Mouse (Mus musculus) MEL (cell line): ENCODE results near the gene Klhl3. TPM values are rescaled to one million over a fixed set of nuclear protein-coding genes. Genes with fewer than 3 reads are reported as not detected.

Experiments
- DNase-seq: peaks from one replicate; pipeline ENCODE4 v3.0.0; 2011; ENCODE audit warnings: low read depth, low spot score
- H3K27ac ChIP-seq: 2 replicates; pipeline ENCODE4 v1.5.1; 2012; ENCODE audit warnings: low read depth, mild to moderate bottlenecking, control low read depth, low read length, moderate library complexity; ENCODE audit not compliant: control insufficient read depth
- H3K27me3 ChIP-seq, 2 experiments: fragments of 150-350 bp in 1 of 2; sonication (generic) in 1 of 2; 2 replicates each; pipeline ENCODE4 v1.6.1; 2012; ENCODE audit warnings: low read length in 2 of 2, mild to moderate bottlenecking in 2 of 2, improper control_type of control experiment in 1 of 2, moderate library complexity in 1 of 2; ENCODE audit not compliant: insufficient read depth in 2 of 2, control insufficient read depth in 1 of 2
- H3K36me3 ChIP-seq, 2 experiments: 2 replicates each; pipeline ENCODE4 v1.6.1; 2012 to 2014; ENCODE audit warnings: low read length in 2 of 2, improper control_type of control experiment in 1 of 2, inconsistent platforms in 1 of 2, mild to moderate bottlenecking in 1 of 2; ENCODE audit not compliant: insufficient read depth in 2 of 2, control insufficient read depth in 1 of 2
- H3K4me1 ChIP-seq, 2 experiments: fragments of 150-350 bp in 1 of 2; sonication (generic) in 1 of 2; 2 replicates each; pipeline ENCODE4 v1.6.1; 2012; ENCODE audit warnings: low read length in 2 of 2, improper control_type of control experiment in 1 of 2, mild to moderate bottlenecking in 1 of 2; ENCODE audit not compliant: insufficient read depth in 2 of 2, control insufficient read depth in 1 of 2
- H3K4me3 ChIP-seq, 2 experiments: fragments of 150-350 bp in 1 of 2; sonication (generic) in 1 of 2; 2 replicates each; pipeline ENCODE4 v1.5.1; 2012; ENCODE audit warnings: low read depth in 2 of 2, low read length in 2 of 2, mild to moderate bottlenecking in 2 of 2, moderate library complexity in 2 of 2, control low read depth in 1 of 2, improper control_type of control experiment in 1 of 2; ENCODE audit not compliant: control insufficient read depth in 1 of 2, insufficient read depth in 1 of 2
- H3K79me2 ChIP-seq: 2 replicates; pipeline ENCODE4 v1.6.1; 2012; ENCODE audit warnings: mild to moderate bottlenecking, low read length, moderate library complexity; ENCODE audit not compliant: control insufficient read depth, poor library complexity, insufficient read depth
- H3K9ac ChIP-seq: 2 replicates; pipeline ENCODE4 v1.6.1; 2012; ENCODE audit warnings: low read depth, mild to moderate bottlenecking, control low read depth, low read length, moderate library complexity; ENCODE audit not compliant: control insufficient read depth, poor library complexity, severe bottlenecking
- H3K9me3 ChIP-seq: fragments of 150-350 bp; sonication (generic); replicated peaks from 2 replicates; pipeline ENCODE4 v1.6.1; 2012; ENCODE audit warnings: mild to moderate bottlenecking, low read length, improper control_type of control experiment, moderate library complexity; ENCODE audit not compliant: insufficient read depth
- CHD1 ChIP-seq: IDR thresholded peaks from 2 replicates; pipeline ENCODE4 v1.6.1; 2012; ENCODE audit warnings: low read depth, mild to moderate bottlenecking, inconsistent platforms, low read length, improper control_type of control experiment
- CTCF ChIP-seq, 3 experiments: IDR thresholded peaks in 2 of 3; conservative IDR thresholded peaks in 1 of 3; 2 replicates each; pipeline ENCODE4 v1.5.1; 2011 to 2012; ENCODE audit warnings: low read length in 3 of 3, low read depth in 2 of 3, mild to moderate bottlenecking in 2 of 3, improper control_type of control experiment in 1 of 3, inconsistent platforms in 1 of 3, mixed read lengths in 1 of 3, moderate library complexity in 1 of 3; ENCODE audit not compliant: control insufficient read depth in 1 of 3, insufficient read depth in 1 of 3, poor library complexity in 1 of 3, severe bottlenecking in 1 of 3
- E2F4 ChIP-seq: IDR thresholded peaks from 2 replicates; pipeline ENCODE4 v1.6.1; 2011; ENCODE audit warnings: low read depth, low read length, improper control_type of control experiment, borderline replicate concordance
- ELF1 ChIP-seq: IDR thresholded peaks from 2 replicates; pipeline ENCODE4 v1.6.1; 2014; ENCODE audit warnings: low read depth, mild to moderate bottlenecking, inconsistent platforms, low read length, improper control_type of control experiment, moderate library complexity
- GATA1 ChIP-seq: IDR thresholded peaks from 2 replicates; pipeline ENCODE4 v1.6.1; 2011; ENCODE audit warnings: low read depth, low read length, improper control_type of control experiment
- HCFC1 ChIP-seq: IDR thresholded peaks from 2 replicates; pipeline ENCODE4 v1.6.1; 2012; ENCODE audit warnings: low read depth, mild to moderate bottlenecking, inconsistent platforms, low read length, improper control_type of control experiment, moderate library complexity
- JUND ChIP-seq: IDR thresholded peaks from 2 replicates; pipeline ENCODE4 v1.6.1; 2011; ENCODE audit warnings: low read depth, mild to moderate bottlenecking, improper control_type of control experiment, low read length
- MXI1 ChIP-seq: IDR thresholded peaks from 2 replicates; pipeline ENCODE4 v1.6.1; 2011; ENCODE audit warnings: mild to moderate bottlenecking, low read depth, low read length, improper control_type of control experiment
- MYB ChIP-seq: IDR thresholded peaks from 2 replicates; pipeline ENCODE4 v1.6.1; 2011; ENCODE audit warnings: mild to moderate bottlenecking, low read depth, low read length, improper control_type of control experiment
- MYC ChIP-seq: IDR thresholded peaks from 2 replicates; pipeline ENCODE4 v1.6.1; 2011; ENCODE audit warnings: low read depth, mild to moderate bottlenecking, low read length, improper control_type of control experiment, moderate library complexity
- SMC3 ChIP-seq: IDR thresholded peaks from 2 replicates; pipeline ENCODE4 v1.6.1; 2011; ENCODE audit warnings: low read depth, low read length, improper control_type of control experiment
- TCF12 ChIP-seq: IDR thresholded peaks from 2 replicates; pipeline ENCODE4 v1.6.1; 2014; ENCODE audit warnings: low read depth, mild to moderate bottlenecking, inconsistent platforms, low read length, improper control_type of control experiment, moderate library complexity
- USF2 ChIP-seq, 2 experiments: IDR thresholded peaks; 2 replicates each; pipeline ENCODE4 v1.6.1; 2011 to 2012; ENCODE audit warnings: improper control_type of control experiment in 2 of 2, low read length in 2 of 2, borderline replicate concordance in 1 of 2, inconsistent platforms in 1 of 2, low read depth in 1 of 2, mild to moderate bottlenecking in 1 of 2; ENCODE audit not compliant: insufficient read depth in 1 of 2
- ZC3H11A ChIP-seq: IDR thresholded peaks from 2 replicates; pipeline ENCODE4 v1.6.1; 2012; ENCODE audit warnings: low read depth, mild to moderate bottlenecking, inconsistent platforms, low read length, improper control_type of control experiment
- ZKSCAN1 ChIP-seq: IDR thresholded peaks from 2 replicates; pipeline ENCODE4 v1.6.1; 2012; ENCODE audit warnings: low read depth, mild to moderate bottlenecking, inconsistent platforms, low read length, improper control_type of control experiment, moderate library complexity
- polyA plus RNA-seq, 2 experiments: library from polyadenylated mRNA; stranded (reverse) in 1 of 2; unstranded in 1 of 2; fragments of >175 nt in 1 of 2; fragments of >200 nt in 1 of 2; gene quantifications; 2 replicates each; pipeline versions ENCODE4 v1.2.1 to v1.2.4; 2012; ENCODE audit warnings: low replicate concordance in 2 of 2, low read depth in 1 of 2; ENCODE audit not compliant: insufficient read length in 2 of 2, insufficient read depth in 1 of 2, missing spikeins in 1 of 2
- total RNA-seq: library from RNA; depleted of rRNA; stranded (reverse); fragments of 300-350 nt; gene quantifications from 2 replicates; pipeline ENCODE4 v1.2.3, GENCODE M21; 2012

The Klhl3 gene
- total and polyA plus RNA-seq, 3 experiments: 0.01 TPM; not detected in 2

- peak; percentile 10 for DNase-seq
- H3K79me2 ChIP-seq: no peaks in the 10 kb centered on the region
- no peak overlapping the region for H3K9ac ChIP-seq
- no peaks in the 10 kb centered on the region for H3K36me3 ChIP-seq
- no peaks in the 10 kb centered on the region for H3K9me3 ChIP-seq
- H3K27me3 ChIP-seq: no peaks in the 10 kb centered on the region
- H3K27ac ChIP-seq: no peak overlapping the region
- no peaks in the 10 kb centered on the region for H3K4me1 ChIP-seq
- H3K4me3 ChIP-seq: no peak overlapping the region
- TF ChIP-seq SMC3 (0 out of 2 replicates have a peak, but pooled peaks have one; percentile 4), ZKSCAN1 (no peak), CTCF (IDR thresholded peaks at IDR 0.05 in 2 of 3, conservative IDR thresholded peaks at IDR 0.05 in 1 of 3; ENCODE audit: control insufficient read depth in 1 of 3, insufficient read depth in 1 of 3, low read depth in 2 of 3, low read length in 3 of 3, poor library complexity in 1 of 3, severe bottlenecking in 1 of 3) (peak; percentile 22 to 64 (median 45); a peak in 5 of 6 replicates)
These were observed 81.6 kb downstream of the Klhl3 start for GRCm38 (mm10) chr13:58031755-58032154.

GRCm38 (mm10) chr13:58027115-58027514 lies 86.3 kb downstream of the Klhl3 start:
- Histone ChIP-seq H3K79me2 (no peaks in the 10 kb centered on the region), H3K27me3 (no peaks in the 10 kb centered on the region), H3K4me3 (no peak overlapping the region), H3K27ac (no peak overlapping the region), H3K4me1 (no peaks in the 10 kb centered on the region), H3K9me3 (no peaks in the 10 kb centered on the region), H3K9ac (no peak overlapping the region)
- no peak for DNase-seq
- TF ChIP-seq ELF1 (no peak), TCF12 (no peak), GATA1 (no peak), E2F4 (no peak), ZC3H11A (no peak), CHD1 (no peak), JUND (no peak), HCFC1 (no peak), MYC (no peak), ZKSCAN1 (no peak), MXI1 (no peak), USF2 (IDR thresholded peaks at IDR 0.05; ENCODE audit: borderline replicate concordance in 1 of 2, insufficient read depth in 1 of 2, low read depth in 1 of 2, low read length in 2 of 2) (no peak), MYB (no peak)
- TF ChIP-seq, all 39 proteins: peak for 0
- no peaks in the 10 kb centered on the region for H3K36me3 ChIP-seq
